Mouse (Mus musculus) kidney, embryonic 16.5 days (tissue): ENCODE measurements around the gene Grb10. TPM values are rescaled to one million over a fixed set of nuclear protein-coding genes. Genes with fewer than 3 reads are reported as not detected.

ENCODE experiments used
- ATAC-seq: fragments of 200-750 bp; cut with Nextera tagmentation; 2 replicates; pipeline ENCODE4 v1.8.0; 2017; ENCODE audit warnings: moderate TSS enrichment; ENCODE audit not compliant: low FRiP score, low TSS enrichment
- H3K27ac ChIP-seq: fragments of 300-500 bp; sonication (generic); 2 replicates; pipeline ENCODE4 v1.5.1; 2014; ENCODE audit warnings: low read length
- H3K27me3 ChIP-seq: fragments of 300-500 bp; sonication (generic); 2 replicates; pipeline ENCODE4 v1.6.1; 2014; ENCODE audit warnings: low read length, control low read depth, mixed read lengths; ENCODE audit not compliant: insufficient read depth
- H3K36me3 ChIP-seq: fragments of 300-500 bp; sonication (generic); 2 replicates; pipeline ENCODE4 v1.6.1; 2014; ENCODE audit warnings: low read length, control low read depth, mixed read lengths; ENCODE audit not compliant: insufficient read depth
- H3K4me1 ChIP-seq: fragments of 300-500 bp; sonication (generic); 2 replicates; pipeline ENCODE4 v1.6.1; 2014; ENCODE audit warnings: low read length, control low read depth, mixed read lengths; ENCODE audit not compliant: insufficient read depth
- H3K4me2 ChIP-seq: fragments of 300-500 bp; sonication (generic); replicated peaks from 2 replicates; pipeline ENCODE4 v1.6.1; 2014; ENCODE audit warnings: low read depth, low read length
- H3K4me3 ChIP-seq: fragments of 300-500 bp; sonication (generic); 2 replicates; pipeline ENCODE4 v1.5.1; 2014; ENCODE audit warnings: mild to moderate bottlenecking, low read length
- H3K9ac ChIP-seq: fragments of 300-500 bp; sonication (generic); replicated peaks from 2 replicates; pipeline ENCODE4 v1.6.1; 2014; ENCODE audit warnings: low read length
- H3K9me3 ChIP-seq: fragments of 300-500 bp; sonication (generic); 2 replicates; pipeline ENCODE4 v1.6.1; 2016; ENCODE audit warnings: low read length, control low read depth
- WGBS: fragments of 180-500 bp; shearing (Covaris S2); extraction: QIAGEN DNeasy Blood & Tissue Kit; methylation state at CpG from one replicate; pipeline ENCODE4 v1.1.7; 2014; 5-methylcytosine and 5-hydroxymethylcytosine counted together
- polyA plus RNA-seq: library from polyadenylated mRNA; unstranded; fragments of >200 nt; fragmentation: Nextera tagmentation; extraction: Ambion mirVana; gene quantifications from 2 replicates; pipeline ENCODE4 v1.2.1, GENCODE M21; 2015

Gene Grb10
- polyA plus RNA-seq, 1 experiment from 2014 or later = 374 TPM

- peaks cover 26% of the 10 kb centered on the region for H3K9me3 ChIP-seq
- no peak overlapping the region for H3K9ac ChIP-seq
- H3K27me3 ChIP-seq = no peaks in the 10 kb centered on the region
- no peak for ATAC-seq
- H3K4me2 ChIP-seq = no peak overlapping the region
- 85% methylated on average over 3 of the region's 3 CpGs for WGBS
- no peak overlapping the region for H3K4me3 ChIP-seq
- H3K36me3 ChIP-seq = peaks cover 23% of the 10 kb centered on the region
- H3K27ac ChIP-seq = no peak overlapping the region
- no peaks in the 10 kb centered on the region for H3K4me1 ChIP-seq
Measured at GRCm38 (mm10) chr11:12010084-12010483, 28.4 kb downstream of the Grb10 start.

DNA sequence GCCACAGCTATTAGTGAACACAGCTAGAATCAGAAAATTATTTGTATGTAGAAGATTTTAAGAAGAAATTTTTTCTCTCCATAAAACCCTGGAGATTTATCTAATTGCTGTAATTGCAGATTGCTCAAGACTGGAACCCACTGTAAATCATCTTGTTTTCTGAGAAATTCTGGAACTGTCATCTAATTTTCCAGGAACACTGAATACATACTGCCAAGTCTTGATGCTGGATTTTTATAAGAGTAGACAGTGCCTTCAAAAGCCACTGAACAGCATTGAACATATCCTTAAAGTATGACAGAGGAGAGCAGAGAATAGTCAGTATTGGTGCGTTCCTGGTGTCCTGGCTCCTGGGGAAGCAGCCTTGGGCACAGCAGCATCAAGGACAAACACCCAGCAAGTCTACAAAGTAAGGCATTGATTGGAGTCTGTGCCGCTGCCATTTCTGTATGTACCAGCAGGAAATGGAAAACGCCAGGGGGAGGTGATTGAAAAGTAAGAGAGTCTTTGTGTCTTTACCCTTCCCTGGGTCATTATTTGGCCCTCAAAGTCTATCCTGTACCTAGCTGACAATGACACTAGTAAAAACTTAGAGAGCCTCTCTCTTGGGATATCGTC, 38.1 kb downstream of the Grb10 start:
- Histone ChIP-seq H3K36me3 (no peaks in the 10 kb centered on the region), H3K27ac (no peak overlapping the region), H3K4me1 (no peaks in the 10 kb centered on the region), H3K4me2 (no peak overlapping the region), H3K4me3 (no peak overlapping the region), H3K9ac (no peak overlapping the region), H3K27me3 (no peaks in the 10 kb centered on the region), H3K9me3 (no peaks in the 10 kb centered on the region)
- 81% methylated on average over 4 of the region's 4 CpGs for WGBS
- ATAC-seq = no peak

GRCm38 (mm10) chr11:11998881-11999280, 39.6 kb downstream of the Grb10 start:
- H3K9ac ChIP-seq = no peak overlapping the region
- no peaks in the 10 kb centered on the region for H3K36me3 ChIP-seq
- no peak for ATAC-seq
- WGBS = 71% methylated on average over 3 of the region's 3 CpGs
- H3K4me2 ChIP-seq = no peak overlapping the region
- H3K4me3 ChIP-seq = no peak overlapping the region
- no peaks in the 10 kb centered on the region for H3K4me1 ChIP-seq
- H3K9me3 ChIP-seq = no peaks in the 10 kb centered on the region
- no peaks in the 10 kb centered on the region for H3K27me3 ChIP-seq
- H3K27ac ChIP-seq = no peak overlapping the region

DNA sequence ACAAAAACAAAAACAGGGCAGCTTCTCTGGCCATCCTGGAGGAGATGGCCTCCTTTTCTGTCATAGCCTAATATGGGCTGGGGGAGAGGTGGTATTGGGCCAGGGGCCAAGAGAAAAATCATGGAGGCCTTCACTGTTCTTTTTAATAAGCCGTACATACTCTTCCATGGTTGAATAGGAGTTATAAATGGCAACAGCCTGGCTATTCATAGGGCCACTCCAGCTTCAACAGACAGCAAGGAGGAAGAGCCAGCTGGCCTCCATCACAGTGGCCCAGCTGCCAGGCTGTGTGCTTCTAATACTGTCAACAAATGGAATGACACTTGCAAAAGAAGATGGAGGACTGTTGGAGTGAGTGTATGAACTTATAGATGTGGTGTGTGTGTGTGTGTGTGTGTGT, 41.4 kb downstream of the Grb10 start:
- WGBS = 63% methylated on average over 1 of the region's 1 CpGs
- Histone ChIP-seq H3K9me3 (no peaks in the 10 kb centered on the region), H3K27ac (no peak overlapping the region), H3K36me3 (no peaks in the 10 kb centered on the region), H3K4me3 (no peak overlapping the region), H3K27me3 (no peaks in the 10 kb centered on the region), H3K4me2 (no peak overlapping the region), H3K9ac (no peak overlapping the region), H3K4me1 (no peaks in the 10 kb centered on the region)
- ATAC-seq = no peak

GRCm38 (mm10) chr11:11995371-11995770, 43.1 kb downstream of the Grb10 start:
- H3K4me3 ChIP-seq = no peak overlapping the region
- H3K4me2 ChIP-seq = no peak overlapping the region
- no peak for ATAC-seq
- H3K9me3 ChIP-seq = no peaks in the 10 kb centered on the region
- H3K4me1 ChIP-seq = no peaks in the 10 kb centered on the region
- no peaks in the 10 kb centered on the region for H3K27me3 ChIP-seq
- 90% methylated on average over 1 of the region's 1 CpGs for WGBS
- no peak overlapping the region for H3K27ac ChIP-seq
- H3K36me3 ChIP-seq = 0 out of 2 replicates have a peak, but pooled peaks cover 2% of the 10 kb centered on the region
- no peak overlapping the region for H3K9ac ChIP-seq

- Histone ChIP-seq H3K9ac (no peak overlapping the region), H3K4me3 (no peak overlapping the region), H3K4me2 (no peak overlapping the region), H3K27ac (no peak overlapping the region), H3K4me1 (no peaks in the 10 kb centered on the region), H3K27me3 (no peaks in the 10 kb centered on the region), H3K36me3 (0 out of 2 replicates have a peak, but pooled peaks cover 3% of the 10 kb centered on the region), H3K9me3 (no peaks in the 10 kb centered on the region)
- ATAC-seq = no peak
- WGBS = 78% methylated on average over 5 of the region's 5 CpGs
Measured at GRCm38 (mm10) chr11:11993807-11994206, 44.7 kb downstream of the Grb10 start.

DNA sequence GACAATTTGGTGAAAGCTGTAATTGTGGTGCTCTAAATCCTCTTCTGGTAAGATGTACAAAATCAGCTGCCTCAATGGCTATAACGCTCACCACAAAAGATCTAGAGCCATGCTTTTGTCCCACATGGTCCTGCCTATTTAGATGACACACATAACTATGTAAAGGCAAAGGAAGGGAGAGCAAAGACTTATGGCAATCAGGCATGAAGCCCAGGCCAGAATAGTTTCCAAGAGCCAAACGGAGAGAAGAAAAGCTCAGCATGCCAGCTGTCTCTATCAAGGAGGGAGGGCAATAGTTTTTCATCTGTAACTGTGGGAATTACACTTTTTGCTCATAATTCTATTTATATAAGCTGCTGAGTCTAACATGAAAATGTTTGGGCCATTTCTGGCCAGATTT, 45.3 kb downstream of the Grb10 start:
- ATAC-seq = no peak
- Histone ChIP-seq H3K27ac (no peak overlapping the region), H3K9me3 (no peaks in the 10 kb centered on the region; the same call in 1 of the 2 replicates), H3K36me3 (0 out of 2 replicates have a peak, but pooled peaks cover 3% of the 10 kb centered on the region), H3K9ac (no peak overlapping the region), H3K4me1 (no peaks in the 10 kb centered on the region), H3K4me3 (no peak overlapping the region), H3K4me2 (no peak overlapping the region), H3K27me3 (no peaks in the 10 kb centered on the region)
- 83% methylated on average over 2 of the region's 2 CpGs for WGBS

GRCm38 (mm10) chr11:11989850-11990249, 48.6 kb downstream of the Grb10 start:
- WGBS = 72% methylated on average over 4 of the region's 4 CpGs
- no peak overlapping the region for H3K4me3 ChIP-seq
- no peaks in the 10 kb centered on the region for H3K27me3 ChIP-seq
- H3K36me3 ChIP-seq = 0 out of 2 replicates have a peak, but pooled peaks cover 3% of the 10 kb centered on the region
- no peaks in the 10 kb centered on the region for H3K4me1 ChIP-seq
- no peak overlapping the region for H3K27ac ChIP-seq
- no peak overlapping the region for H3K9ac ChIP-seq
- no peak overlapping the region for H3K4me2 ChIP-seq
- no peaks in the 10 kb centered on the region; the same call in 1 of the 2 replicates for H3K9me3 ChIP-seq
- ATAC-seq = no peak

GRCm38 (mm10) chr11:11987233-11987632, 51.2 kb downstream of the Grb10 start:
- no peaks in the 10 kb centered on the region for H3K27me3 ChIP-seq
- H3K9me3 ChIP-seq = no peaks in the 10 kb centered on the region; the same call in 1 of the 2 replicates
- 90% methylated on average over 3 of the region's 3 CpGs for WGBS
- no peak overlapping the region for H3K9ac ChIP-seq
- no peak overlapping the region for H3K4me2 ChIP-seq
- ATAC-seq = no peak
- H3K4me3 ChIP-seq = no peak overlapping the region
- H3K4me1 ChIP-seq = no peaks in the 10 kb centered on the region
- 0 out of 2 replicates have a peak, but pooled peaks cover 9% of the 10 kb centered on the region for H3K36me3 ChIP-seq
- no peak overlapping the region for H3K27ac ChIP-seq

DNA sequence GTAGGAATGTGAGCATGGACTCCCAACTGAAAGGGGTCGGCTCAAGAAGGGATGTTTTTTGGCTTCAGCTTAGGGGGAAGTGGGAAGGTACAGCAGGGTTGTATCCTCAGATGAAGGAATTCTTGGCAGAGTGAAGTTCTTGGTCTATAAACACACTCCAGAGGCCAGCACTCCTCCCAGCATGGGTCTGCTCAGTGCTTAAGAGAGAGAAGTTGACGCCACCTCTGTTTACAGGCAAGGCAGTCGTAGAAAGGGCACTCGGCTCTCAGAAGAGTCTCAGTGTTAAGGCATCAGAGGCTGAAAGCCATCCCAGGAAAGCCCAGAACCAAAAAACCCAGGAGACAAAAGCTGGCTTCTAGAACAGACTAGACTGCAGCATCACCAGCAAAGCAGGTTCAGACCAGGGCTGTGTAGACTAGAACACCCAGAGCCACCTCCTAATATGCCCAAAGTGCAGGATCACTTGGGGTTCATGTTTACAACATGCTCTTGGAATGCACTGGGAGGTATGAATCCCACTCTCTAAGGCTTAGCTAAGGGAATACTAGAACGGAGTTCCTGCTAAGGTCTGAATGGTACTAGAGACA, 59.8 kb downstream of the Grb10 start:
- no peak overlapping the region for H3K27ac ChIP-seq
- no peaks in the 10 kb centered on the region for H3K27me3 ChIP-seq
- 0 out of 2 replicates have a peak, but pooled peaks cover 5% of the 10 kb centered on the region for H3K36me3 ChIP-seq
- no peak overlapping the region for H3K9ac ChIP-seq
- H3K4me3 ChIP-seq = no peak overlapping the region
- peak; percentile 36; the same call in 1 of the 2 replicates for ATAC-seq
- WGBS = 69% methylated on average over 5 of the region's 5 CpGs
- no peaks in the 10 kb centered on the region for H3K9me3 ChIP-seq
- H3K4me2 ChIP-seq = no peak overlapping the region
- no peaks in the 10 kb centered on the region for H3K4me1 ChIP-seq
